Mouse (Mus musculus) T-cell, adult 66 days (primary cell): ENCODE data around the gene Tspear. TPM values are rescaled to one million over a fixed set of nuclear protein-coding genes. Genes with fewer than 3 reads are reported as not detected.

Experiments used
- total RNA-seq, 2 experiments: library from RNA; stranded (reverse); gene quantifications; 3 replicates in 1 of 2; 4 replicates in 1 of 2; pipeline ENCODE4 v1.2.4; 2023

The Tspear gene
- total RNA-seq, 2 experiments from 2014 or later, result 1.6 to 3.3 TPM

GRCm38 (mm10) chr10:77852559-77852958 lies 166.2 kb downstream of the Tspear start, which contains the start of gene Gm10318:
Gene Gm10318, plus strand, starts transcription at chr10:77852859.

GRCm38 (mm10) chr10:77861675-77862074 lies 175.3 kb downstream of the Tspear start, which contains the start of gene Gm3285:
Gene Gm3285, plus strand, starts transcription at chr10:77861975.

GRCm38 (mm10) chr10:77902211-77902893 lies 216.0 kb downstream of the Tspear start, which contains the start of gene Lrrc3:
Gene Lrrc3, minus strand, starts transcription at chr10:77902536.

Other genes with a start within 250 kb of the Tspear start
- gene Fam207a, start 170.8 kb upstream of the Tspear start, total RNA-seq, result 10 to 100 TPM; 28.7 to 31.2 TPM
- gene Itgb2, start 156.3 kb upstream of the Tspear start, total RNA-seq, result 100 to 1,000 TPM; 248 to 305 TPM
- gene Pttg1ip, start 104.8 kb upstream of the Tspear start, total RNA-seq, result 100 to 1,000 TPM; 108 to 116 TPM
- 10 to 100 TPM; 56.8 to 61.8 TPM for gene Sumo3, start 80.5 kb upstream of the Tspear start, total RNA-seq
- not detected for gene Gm49325, start 80.4 kb upstream of the Tspear start, total RNA-seq
- gene Ube2g2, start 64.3 kb upstream of the Tspear start, total RNA-seq, result 10 to 100 TPM; 41.1 to 46.1 TPM
- not detected for gene Gm19402, start 4.2 kb downstream of the Tspear start, total RNA-seq
- gene Gm9508, start 10.7 kb downstream of the Tspear start, total RNA-seq, result not detected
- not detected for gene Gm10272, start 20.1 kb downstream of the Tspear start, total RNA-seq
- not detected for gene Gm10024, start 24.9 kb downstream of the Tspear start, total RNA-seq
- not detected for gene Gm10142, start 29.2 kb downstream of the Tspear start, total RNA-seq
- not detected for gene Krtap12-1, start 34.0 kb downstream of the Tspear start, total RNA-seq
- gene Gm10100, start 39.9 kb downstream of the Tspear start, total RNA-seq, result not detected
- not detected for gene Gm18596, start 56.1 kb downstream of the Tspear start, total RNA-seq
- gene Gm9736, start 64.8 kb downstream of the Tspear start, total RNA-seq, result not detected
- not detected for gene Gm3233, start 73.1 kb downstream of the Tspear start, total RNA-seq
- not detected for gene Gm3238, start 84.8 kb downstream of the Tspear start, total RNA-seq
- not detected for gene Gm7138, start 90.4 kb downstream of the Tspear start, total RNA-seq
- not detected for gene Gm3250, start 96.0 kb downstream of the Tspear start, total RNA-seq
- gene Gm7137, start 101.6 kb downstream of the Tspear start, total RNA-seq, result not detected
- gene Gm9639, start 108.5 kb downstream of the Tspear start, total RNA-seq, result not detected
- gene Gm19668, start 112.6 kb downstream of the Tspear start, total RNA-seq, result not detected
- gene Gm9507, start 125.3 kb downstream of the Tspear start, total RNA-seq, result not detected
- gene Gm2696, start 128.1 kb downstream of the Tspear start, total RNA-seq, result not detected
- not detected for gene Krtap10-4, start 140.5 kb downstream of the Tspear start, total RNA-seq
- gene Krtap10-10, start 149.4 kb downstream of the Tspear start, total RNA-seq, result not detected
- not detected for gene Gm36176, start 160.2 kb downstream of the Tspear start, total RNA-seq
- gene Gm10318, start 166.3 kb downstream of the Tspear start, total RNA-seq, result not detected
- not detected for gene Gm3285, start 175.4 kb downstream of the Tspear start, total RNA-seq
- not detected for gene Lrrc3, start 216.0 kb downstream of the Tspear start, total RNA-seq